Mouse (Mus musculus): ENCODE data around the gene Slc6a19. TPM values are rescaled to one million over a fixed set of nuclear protein-coding genes. Genes with fewer than 3 reads are reported as not detected.
A peak's percentile ranks its signal among the peaks of the same experiment; 100 is the strongest.
"Not testable (repeated sequence)": the region's sequence is repeated elsewhere in the genome, so short reads cannot be mapped to it uniquely, and the experiment has no call there.

Slc6a19 gene
- not detected for total RNA-seq (2021)

DNA sequence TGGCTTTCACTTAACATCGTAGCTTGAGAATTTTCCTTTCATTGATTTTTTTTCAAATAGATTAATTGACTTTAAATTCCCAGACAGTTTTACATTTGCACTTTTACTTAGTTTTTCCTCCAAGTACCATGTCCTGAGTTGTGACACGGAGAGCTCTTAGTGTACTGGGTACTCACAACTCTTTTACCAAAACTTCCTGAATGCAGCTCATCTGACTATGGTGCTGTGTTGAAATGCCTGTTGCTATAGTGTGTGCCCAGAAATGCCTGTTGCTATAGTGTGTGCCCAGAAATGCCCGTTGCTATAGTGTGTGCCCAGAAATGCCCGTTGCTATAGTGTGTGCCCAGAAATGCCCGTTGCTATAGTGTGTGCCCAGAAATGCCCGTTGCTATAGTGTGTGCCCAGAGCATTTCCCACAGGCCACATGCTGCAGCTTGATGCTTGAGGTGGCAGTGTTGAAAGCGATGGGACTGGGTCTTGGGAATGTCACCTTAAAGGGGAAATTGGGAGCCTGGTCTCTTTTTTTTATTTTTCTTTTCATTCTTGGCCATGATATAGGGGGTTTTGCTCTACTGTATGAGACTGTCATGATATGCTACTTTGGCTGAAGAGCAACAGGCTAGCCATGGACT is at the start of gene Slc6a19:
Gene Slc6a19, minus strand, starts transcription at position 172 of the 632 bp plus-strand sequence.
- DNase-seq, result no peak

DNA sequence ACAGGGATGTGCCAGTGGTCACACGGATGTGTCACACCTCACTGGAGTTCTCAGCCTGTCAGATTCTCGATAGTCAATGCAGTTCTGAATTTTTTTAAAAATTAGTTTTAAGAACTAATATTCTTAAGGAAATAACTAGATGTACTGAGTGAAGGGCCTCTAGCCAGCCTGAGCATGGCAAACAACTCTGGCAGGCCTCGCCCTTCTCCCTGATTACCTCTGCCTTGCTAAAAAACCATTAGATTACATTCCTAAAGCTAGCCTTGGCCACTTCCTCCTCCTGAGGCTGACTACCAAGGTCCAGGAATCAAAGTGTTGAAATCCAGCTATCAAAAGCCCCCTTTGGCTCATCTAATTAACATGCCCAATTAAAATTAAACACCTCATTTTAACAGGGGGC is 46.6 kb upstream of the Slc6a19 start:
- DNase-seq, result no peak

DNA sequence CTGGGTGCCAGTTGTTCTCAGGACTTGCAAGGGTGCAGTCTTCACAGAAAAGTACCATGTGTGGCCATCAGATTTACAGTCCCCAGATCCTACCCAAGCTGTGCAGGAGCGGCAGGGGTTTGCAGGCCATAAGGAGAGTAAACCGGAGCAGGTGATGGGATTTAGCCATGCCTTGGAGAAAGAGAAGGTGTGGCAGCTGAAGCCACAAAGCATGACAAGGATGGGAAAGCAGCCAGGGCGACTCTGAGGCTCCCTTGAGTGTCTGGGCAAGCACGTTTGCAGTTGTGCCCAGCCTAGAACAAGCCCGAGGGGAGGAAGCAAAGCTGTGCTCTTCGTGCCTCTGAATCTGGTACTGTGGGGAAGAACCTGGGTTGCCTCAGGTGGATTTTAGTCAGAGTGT is 45.8 kb upstream of the Slc6a19 start:
- peak; percentile 38 for DNase-seq

DNA sequence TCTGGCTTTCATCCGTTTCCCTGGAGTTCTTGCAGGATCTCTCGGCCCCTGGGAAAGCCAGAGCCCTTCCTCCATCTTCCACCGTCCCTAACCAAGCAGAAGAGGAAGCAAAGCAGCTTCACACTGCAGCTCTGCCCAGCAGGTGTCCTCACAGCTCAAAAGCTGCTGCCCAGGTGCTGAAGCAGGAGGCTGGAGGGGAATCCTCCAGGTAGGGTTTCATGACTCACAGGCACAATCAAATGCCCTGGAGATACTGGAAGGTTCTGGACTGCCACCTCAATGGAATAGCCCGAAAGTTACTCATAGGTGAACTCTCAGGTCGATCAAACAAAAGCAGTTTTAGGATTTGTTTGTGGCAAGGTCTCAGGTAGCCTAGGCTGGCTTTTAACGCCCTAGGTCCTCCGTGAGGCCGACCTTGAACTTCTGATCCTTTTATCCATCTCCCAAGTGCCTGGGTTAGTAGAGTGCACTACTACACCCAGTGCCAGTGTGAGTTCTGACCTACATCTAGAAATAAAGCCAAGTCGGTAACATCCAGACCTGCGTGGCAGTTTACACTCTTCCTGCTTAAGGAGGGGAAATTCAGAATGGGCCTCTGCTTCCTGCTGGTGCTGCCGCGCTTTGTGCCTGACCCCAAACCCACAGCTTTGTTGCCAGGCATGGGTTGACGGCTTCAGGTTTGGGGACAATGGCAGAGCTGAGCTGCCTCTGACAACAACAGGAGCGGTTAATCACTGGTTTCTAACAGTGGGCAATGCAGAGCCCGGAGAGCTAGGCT is 44.2 kb upstream of the Slc6a19 start:
- DNase-seq, result peak; percentile 26

DNA sequence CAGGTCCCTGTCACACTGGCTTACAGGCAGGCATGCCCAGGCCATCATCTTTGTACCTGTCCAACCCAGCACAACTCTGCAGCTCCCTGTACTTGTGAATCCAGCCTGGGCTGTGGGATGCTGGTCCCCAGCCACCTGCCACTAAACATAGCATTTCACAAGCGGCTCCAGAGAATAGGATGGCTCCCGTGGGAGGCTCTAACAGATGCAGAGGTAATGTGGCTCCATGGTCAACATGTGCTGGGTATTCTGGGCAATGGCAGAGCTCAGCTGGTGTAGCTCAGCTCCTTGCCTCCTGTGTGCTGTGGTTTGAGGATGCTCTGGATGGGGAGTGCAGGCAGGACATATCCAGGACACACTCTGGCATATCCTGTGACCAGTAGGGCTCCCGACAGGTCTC is 39.0 kb upstream of the Slc6a19 start:
- DNase-seq, result no peak

DNA sequence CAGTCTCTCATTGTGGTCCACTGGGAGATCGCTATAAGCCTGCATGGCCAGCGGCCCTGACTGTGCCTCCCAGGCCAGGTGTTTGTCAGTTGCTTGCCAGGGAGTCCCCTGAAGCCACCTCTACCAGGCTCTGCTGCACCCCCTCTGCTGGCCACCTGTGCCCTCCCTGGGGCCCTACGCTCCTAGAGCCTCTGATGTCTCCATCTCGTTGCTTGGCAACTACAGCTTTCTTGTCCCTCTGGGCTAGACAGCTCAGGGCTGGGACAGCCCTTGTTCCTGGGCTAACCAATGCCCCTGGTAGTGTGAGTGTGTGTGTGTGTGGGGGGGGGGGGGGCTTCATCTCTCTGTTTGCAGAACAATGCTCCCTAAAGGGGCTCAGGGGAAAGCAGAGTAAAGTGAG is 38.3 kb upstream of the Slc6a19 start:
- no peak for DNase-seq

DNA sequence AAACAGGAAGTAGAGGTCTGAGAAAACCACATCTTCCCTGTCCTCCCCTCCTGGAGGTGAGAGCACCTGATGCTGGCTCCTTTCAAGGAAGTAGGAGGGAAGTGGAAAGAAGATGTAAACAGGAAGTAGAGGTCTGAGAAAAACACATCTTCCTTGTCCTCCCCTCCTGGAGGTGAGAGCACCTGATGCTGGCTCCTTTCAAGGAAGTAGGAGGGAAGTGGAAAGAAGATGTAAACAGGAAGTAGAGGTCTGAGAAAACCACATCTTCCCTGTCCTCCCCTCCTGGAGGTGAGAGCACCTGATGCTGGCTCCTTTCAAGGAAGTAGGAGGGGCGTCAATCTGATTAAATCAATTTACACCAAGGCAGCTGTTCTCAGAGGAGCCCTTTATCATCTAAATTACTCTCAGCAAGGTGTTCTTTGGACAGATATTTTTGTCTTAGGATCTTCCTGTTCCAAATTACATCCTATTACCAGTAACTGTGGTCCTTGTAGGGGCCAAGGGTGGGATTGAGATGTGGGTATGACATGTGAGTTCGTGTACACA is 35.8 kb upstream of the Slc6a19 start:
- not testable (repeated sequence) for DNase-seq

DNA sequence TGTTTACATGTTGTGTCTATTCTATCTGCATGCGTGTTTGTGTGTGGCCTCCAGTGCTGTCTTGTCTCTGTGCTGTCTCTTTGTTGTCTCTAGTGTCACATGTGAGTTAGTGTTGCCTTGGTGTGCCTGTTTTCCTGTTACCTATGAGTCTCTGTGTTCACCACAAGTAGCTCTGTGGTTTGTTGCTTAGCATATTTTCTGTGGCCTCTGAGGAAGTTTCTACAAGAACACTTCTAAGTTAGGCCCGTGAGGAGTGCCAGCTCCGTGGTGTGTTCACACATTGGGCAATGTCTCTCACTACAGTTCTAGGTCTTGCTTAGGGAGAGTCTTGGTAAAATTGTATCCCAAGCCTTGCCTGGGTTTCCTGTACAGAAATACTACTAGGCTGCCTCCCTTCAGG is 32.3 kb upstream of the Slc6a19 start:
- no peak for DNase-seq

DNA sequence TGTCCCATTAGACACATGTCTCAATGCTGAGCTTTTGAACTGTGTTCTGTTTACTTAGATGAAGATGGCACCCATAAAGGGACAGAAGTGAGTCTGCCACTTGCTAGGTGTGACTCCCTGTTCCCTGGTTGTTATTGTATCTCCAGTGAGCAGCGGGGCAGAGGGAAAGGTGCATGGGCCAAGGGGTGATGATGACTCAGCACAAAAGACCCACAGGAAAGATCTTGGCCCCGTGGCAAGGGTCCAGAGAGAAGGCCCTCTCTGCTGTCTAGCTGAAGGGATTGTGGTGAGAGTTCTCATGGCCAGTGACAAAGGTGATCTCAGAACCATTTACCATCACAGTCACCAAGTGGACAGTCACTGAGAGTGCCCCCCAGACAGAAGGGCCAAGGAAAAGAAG is 31.3 kb upstream of the Slc6a19 start:
- DNase-seq, result no peak

DNA sequence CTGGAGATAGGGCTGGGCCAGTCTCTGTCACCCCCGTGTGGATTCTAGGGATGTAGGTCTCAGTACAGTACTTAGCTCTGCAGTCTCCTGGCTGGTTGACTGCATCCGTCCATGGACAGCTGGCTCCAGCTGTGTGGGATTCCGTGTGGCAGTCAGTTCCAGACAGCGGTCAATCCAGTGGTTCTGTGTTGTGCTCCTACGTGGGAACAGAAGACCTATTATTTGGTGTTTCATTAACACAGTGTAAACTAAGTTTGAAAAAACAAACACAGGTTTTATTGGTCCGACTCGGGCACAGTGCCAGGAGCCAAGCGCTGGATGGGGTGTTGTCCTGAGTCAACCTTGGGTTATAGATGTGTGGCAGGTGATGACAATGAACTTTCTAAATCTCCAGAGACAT is 30.6 kb upstream of the Slc6a19 start:
- peak; percentile 59 for DNase-seq

DNA sequence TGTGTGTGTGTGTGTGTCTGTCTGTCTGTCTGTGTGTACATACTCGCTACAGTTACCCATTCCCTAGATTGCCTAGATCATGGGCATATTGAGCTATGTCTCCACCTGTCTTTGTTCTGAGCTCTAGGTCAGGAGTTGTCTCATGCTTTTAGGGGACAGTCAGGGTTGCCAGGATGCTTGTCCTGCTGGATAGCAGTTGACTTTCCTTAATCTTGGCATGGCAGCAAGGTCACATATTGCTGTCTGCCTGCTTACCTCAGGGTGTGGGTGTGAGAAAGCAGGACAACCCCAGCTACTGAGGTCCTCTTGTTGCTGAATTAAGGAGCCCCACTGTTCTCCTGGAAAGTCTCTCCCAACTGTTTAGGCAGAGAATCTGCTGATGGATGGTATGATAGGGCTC is 29.7 kb upstream of the Slc6a19 start:
- no peak for DNase-seq

DNA sequence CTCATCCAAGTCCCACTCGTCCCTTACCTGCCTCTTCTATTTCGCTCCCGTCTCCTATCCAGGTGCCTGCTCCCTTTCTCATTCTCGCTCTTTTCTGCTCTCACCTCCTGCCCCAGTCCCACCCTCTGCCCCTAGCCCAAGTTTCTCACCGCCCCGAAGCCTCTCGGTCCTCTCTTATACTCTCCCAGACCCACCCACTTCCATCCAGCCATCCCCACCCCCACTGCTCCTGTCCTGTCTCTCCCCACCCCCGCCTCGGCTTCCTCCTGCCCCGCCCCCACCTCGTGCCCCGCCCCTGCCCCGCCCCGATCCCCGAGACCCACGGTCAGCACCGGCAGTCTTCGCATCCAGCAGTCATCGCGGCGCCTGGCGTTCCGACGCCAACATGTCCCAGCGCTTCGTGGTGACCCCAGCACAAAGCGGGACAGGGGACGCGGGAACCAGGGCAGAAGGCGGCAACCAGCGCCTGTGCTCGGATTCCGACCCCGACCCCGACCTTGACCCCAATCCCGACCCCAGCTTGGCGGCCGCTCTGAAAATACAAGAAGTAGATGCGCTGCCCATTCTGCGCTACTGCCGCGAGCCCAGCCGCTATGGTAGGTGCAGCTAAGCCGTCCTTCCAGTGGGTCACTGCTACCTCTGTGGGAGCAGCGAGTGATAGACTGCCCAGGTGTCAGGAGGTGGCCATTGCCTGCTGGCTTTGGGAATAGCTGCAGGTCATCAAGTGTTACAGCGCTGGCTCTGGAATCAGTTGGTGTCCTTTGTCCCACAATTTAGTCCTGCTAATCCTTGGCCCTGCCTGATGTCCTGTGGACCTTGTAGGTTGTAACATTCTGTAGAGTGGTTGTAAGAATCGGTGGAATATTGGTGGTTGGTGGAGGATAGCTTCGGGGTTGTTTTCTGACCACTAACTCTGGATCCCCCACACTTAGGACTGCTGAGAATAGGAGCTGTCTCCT is 28.4 kb upstream of the Slc6a19 start, which contains the start of gene Slc12a7:
Gene Slc12a7, plus strand, starts transcription at position 353 of the 959 bp plus-strand sequence.
- DNase-seq, result peak; percentile 67

DNA sequence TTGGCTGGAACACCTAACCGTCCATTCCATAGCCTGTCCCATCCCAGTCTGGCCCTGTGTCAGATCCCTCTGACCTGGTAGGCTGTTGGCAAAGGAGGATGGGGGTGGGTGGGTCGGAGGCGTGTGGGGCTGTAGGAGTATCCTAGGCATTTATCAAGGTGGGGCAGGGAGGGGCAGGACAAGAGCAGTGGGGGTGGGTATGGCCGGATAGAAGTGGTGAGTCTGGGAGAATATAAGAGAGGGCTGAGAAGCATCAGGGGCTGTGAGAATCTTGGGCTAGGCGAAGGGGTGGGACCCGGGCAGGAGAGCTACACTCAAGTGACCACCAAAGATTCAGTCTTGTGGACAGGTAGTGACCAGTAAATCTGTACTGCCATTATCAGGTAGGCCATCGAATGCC is 27.6 kb upstream of the Slc6a19 start:
- DNase-seq, result no peak

DNA sequence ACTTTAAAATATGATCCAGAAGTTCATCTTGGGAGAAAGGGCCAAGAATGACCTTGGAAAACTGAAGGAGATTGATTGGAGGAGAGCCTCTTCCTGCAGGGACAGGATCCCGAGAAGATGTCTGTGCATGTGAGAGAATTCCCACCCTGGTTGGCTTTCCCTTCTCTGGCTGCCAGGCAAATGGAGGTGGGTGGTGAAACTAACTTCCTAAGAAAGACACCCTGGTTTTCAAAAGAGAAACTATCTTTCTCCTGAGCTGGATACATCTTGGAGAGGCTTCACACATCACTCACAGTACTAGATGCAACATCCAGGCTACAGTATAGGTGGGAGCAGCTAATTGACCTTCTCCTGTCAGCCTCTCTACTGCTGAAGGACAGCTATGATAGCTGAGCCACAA is 26.2 kb upstream of the Slc6a19 start:
- no peak for DNase-seq

DNA sequence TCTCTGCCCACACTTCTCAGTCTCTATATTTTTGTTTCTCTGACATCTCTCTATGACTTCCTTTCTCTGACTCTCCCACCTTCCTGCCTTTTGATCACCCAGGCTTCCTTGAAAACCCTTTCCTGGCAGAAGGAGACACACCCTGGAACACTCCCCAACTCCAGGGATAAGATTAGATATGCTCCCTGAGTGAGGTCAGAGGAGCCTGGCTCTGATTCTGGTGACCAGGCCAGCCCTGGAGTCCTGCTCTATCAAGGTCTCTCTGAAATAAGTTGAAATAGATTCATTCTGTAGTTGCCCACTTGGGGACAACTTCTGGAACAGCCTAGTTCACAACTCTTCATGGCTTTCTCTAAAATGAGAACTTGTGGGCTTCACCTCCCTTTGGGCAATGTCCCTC is 24.0 kb upstream of the Slc6a19 start:
- DNase-seq, result no peak

DNA sequence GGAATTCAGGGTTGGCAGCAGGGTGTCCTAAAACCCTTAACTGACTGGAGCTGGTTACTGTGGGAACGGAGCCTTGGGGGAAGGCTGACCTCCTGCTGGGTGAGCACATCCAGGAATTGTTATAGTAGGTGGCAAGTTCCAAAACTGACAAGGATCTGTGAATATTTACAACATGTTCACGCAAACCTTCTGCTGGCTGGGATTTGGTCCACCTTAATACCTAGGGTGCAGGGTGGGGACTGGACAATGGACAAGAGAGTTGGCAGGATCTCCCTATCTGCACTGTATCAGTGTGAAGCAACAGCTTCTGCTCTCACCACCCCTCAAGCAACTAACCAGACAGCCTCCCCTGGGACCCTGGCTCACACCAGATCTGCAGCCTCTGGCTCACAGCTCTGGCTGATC is 23.0 kb upstream of the Slc6a19 start:
- peak; percentile 40 for DNase-seq

DNA sequence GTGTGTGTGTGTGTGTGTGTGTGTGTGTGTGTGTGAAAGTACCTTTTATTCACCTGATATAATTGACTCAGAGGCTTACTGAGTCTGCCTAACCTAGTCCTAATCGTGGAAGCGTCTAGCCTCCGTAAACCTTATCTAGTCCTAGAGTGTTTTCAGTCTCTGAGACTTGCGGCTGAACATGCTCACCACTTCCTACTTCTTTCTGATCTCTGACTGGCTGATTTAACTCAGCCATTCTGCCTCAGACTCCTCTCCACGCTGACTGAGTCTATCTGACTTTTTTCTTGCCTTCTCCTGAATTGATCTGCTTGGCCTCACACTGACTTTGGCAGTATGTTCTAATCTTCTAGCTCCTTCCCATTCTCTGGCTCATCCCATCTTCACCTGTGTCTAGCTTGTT is 20.6 kb upstream of the Slc6a19 start:
- no peak for DNase-seq

DNA sequence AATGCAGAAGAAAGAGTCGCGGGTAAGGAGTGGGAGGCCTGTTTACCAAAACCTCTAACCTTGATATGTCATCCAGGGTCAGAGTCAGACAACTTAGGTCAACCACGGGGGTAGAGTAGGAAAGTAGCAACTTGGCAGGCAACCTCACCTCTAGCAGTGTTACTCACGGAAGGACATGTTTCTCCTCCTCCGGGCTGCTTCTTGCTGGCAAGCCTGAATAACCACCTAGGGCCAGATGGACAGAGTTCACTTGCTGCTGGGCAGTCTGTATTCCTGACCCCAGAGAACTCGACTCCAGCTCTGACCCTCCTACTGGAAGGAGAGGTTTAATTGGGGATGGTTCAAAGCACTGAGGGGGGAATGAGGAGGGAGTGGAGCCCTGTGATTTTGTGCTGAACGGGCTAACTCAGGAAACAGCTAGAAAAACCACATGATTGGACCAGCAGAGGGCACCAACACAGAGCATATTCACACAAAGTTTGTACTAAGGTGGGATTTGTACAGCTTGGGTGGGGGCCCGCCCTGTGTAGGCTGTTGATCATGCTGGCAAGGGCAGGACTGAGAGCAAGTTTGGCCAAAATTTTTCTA is 18.5 kb upstream of the Slc6a19 start:
- DNase-seq, result peak; percentile 68

DNA sequence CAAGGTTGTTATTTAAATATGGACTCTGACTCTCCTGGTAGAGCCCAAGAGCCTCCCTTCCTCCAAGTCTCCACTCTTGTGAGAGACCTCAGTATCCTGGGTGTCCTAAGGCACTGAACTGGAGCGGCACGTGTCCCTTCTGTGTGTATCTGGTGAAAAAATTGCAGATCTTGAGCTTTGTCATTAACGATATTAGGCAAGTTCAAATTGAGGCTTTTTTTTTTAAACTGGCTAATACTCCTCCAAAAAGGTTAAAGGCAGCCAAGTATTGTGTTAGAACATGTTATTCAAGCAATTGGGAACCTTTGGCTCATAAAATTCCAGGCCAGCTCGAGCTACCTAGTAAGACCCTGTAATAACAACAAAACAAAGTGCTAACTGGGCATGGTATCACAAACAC is 15.6 kb upstream of the Slc6a19 start:
- DNase-seq, result no peak

DNA sequence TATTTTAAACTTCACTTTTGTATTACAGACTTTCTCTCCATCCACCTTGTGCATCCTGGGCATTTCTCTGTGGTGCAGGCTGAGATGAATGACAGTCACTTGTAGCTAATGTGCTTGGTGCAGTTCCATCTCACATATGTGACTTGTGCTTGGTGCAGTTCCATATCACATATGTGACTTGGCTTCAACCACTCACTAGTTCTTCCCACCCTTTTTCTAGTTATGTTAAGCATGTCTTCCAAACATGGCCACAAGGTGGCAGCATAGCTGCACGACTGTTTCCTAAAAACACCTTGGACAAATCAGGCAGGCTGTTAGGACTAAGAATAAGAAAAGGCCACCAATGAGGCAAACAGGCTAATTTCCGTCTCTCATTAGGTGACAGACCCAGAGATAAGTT is 13.6 kb upstream of the Slc6a19 start:
- peak; percentile 92 for DNase-seq

DNA sequence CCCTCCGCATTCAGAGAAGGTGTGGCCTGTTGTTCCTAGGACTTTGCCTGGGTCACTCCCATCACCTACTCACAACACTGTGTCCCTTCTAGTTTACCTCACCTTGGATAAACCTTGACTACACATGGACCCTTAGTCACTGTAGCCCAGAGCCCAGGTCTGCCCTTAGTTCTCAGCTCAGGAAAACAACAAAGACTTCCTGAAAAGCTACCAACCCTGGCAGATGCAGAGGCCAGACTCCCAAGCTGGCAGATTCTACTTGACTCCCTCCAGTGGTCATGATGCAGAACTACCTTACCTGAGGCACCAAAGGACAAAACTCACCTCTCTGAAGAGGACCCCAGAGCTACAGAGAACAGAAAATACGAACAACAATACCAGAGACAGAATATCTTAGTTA is 9.4 kb upstream of the Slc6a19 start:
- no peak for DNase-seq

DNA sequence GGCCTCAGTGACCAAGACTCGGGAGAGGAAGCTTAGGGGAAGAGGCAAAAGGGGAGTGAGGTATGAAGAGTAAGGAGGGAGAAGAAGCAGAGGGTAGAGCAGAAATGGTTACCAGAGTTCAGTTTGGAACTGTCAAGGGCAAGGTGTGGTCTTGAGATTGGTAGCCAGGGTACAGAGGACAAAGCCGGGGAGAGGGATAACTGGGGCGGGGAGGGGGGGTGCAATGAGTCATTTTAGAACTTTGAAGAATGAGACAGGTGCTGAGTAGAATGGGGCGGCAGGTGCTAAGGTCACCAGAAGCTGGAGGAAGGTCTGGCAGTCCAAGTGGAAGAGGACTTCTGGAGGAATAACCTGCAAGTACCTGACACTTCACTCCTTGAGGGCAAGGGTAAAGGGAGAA is 8.5 kb upstream of the Slc6a19 start:
- no peak for DNase-seq

Data from heart, postnatal 4 days (tissue).